Mouse (Mus musculus) myocyte (in vitro differentiated cells): ENCODE measurements at regions not wholly inside any gene's neighbourhood (a gene's known extent, or its start where the extent isn't known, plus 50 kb on each side); places are given as distances from the start of the nearest gene placed in this dataset.
"Not testable (repeated sequence)": the region's sequence is repeated elsewhere in the genome, so short reads cannot be mapped to it uniquely, and the experiment has no call there.

Experiments used
- E2F4 ChIP-seq: IDR thresholded peaks from one replicate; pipeline ENCODE4 v1.6.1; 2011; ENCODE audit warnings: mild to moderate bottlenecking, control low read depth, moderate library complexity; ENCODE audit not compliant: insufficient read depth
- MAX ChIP-seq: IDR thresholded peaks from one replicate; pipeline ENCODE4 v1.6.1; 2011; ENCODE audit warnings: low read depth, mild to moderate bottlenecking, control low read depth
- MYOD1 ChIP-seq, 3 experiments: IDR thresholded peaks; one replicate each; pipeline ENCODE4 v1.6.1; 2011; ENCODE audit warnings: control low read depth in 2 of 3, low read depth in 2 of 3, mild to moderate bottlenecking in 2 of 3, moderate library complexity in 1 of 3; ENCODE audit not compliant: insufficient read length in 2 of 3, control insufficient read depth in 1 of 3
- MYOG ChIP-seq, 3 experiments: IDR thresholded peaks; one replicate each; pipeline ENCODE4 v1.6.1; 2011; ENCODE audit warnings: control low read depth in 2 of 3, low read depth in 2 of 3, mild to moderate bottlenecking in 2 of 3; ENCODE audit not compliant: insufficient read length in 2 of 3, control insufficient read depth in 1 of 3, insufficient read depth in 1 of 3
- POLR2A ChIP-seq: IDR thresholded peaks from one replicate; pipeline ENCODE4 v1.6.1; 2011; ENCODE audit warnings: low read depth, mild to moderate bottlenecking, control low read depth, moderate library complexity; ENCODE audit not compliant: insufficient read length
- POLR2AphosphoS2 ChIP-seq: IDR thresholded peaks from one replicate; pipeline ENCODE4 v1.6.1; 2011; ENCODE audit warnings: low read depth, control low read depth; ENCODE audit not compliant: insufficient read length
- REST ChIP-seq: IDR thresholded peaks from one replicate; pipeline ENCODE4 v1.6.1; 2011; ENCODE audit warnings: mild to moderate bottlenecking, control low read depth, moderate library complexity; ENCODE audit not compliant: insufficient read depth, insufficient read length
- TCF12 ChIP-seq: IDR thresholded peaks from one replicate; pipeline ENCODE4 v1.6.1; 2011; ENCODE audit warnings: mild to moderate bottlenecking, control low read depth; ENCODE audit not compliant: poor library complexity, insufficient read depth, severe bottlenecking
- USF1 ChIP-seq: IDR thresholded peaks from one replicate; pipeline ENCODE4 v1.6.1; 2011; ENCODE audit warnings: low read depth, mild to moderate bottlenecking, control low read depth, moderate library complexity

GRCm38 (mm10) chr8:89924697-89925096, 423.4 kb downstream of the Tox3 start:
- not testable (repeated sequence) for TF ChIP-seq REST; USF1; POLR2A; MYOG (IDR thresholded peaks at IDR 0.05; ENCODE audit: control insufficient read depth in 1 of 3, insufficient read depth in 1 of 3, insufficient read length in 2 of 3, low read depth in 2 of 3); MYOD1 (IDR thresholded peaks at IDR 0.05; ENCODE audit: control insufficient read depth in 1 of 3, insufficient read length in 2 of 3, low read depth in 2 of 3); POLR2AphosphoS2; E2F4; TCF12; MAX
